Mouse (Mus musculus): ENCODE measurements around the gene Lct.

GRCm38 (mm10) chr1:128357452-128357851, 29.3 kb upstream of the Lct start:
- TF ChIP-seq CTCF (IDR thresholded peaks at IDR 0.05; ENCODE audit: low read depth) (no peak), EP300 (IDR thresholded peaks at IDR 0.05; ENCODE audit: low read depth) (no peak)

Data from liver, postnatal 0 days (tissue).